Mouse (Mus musculus) lung, postnatal 25 days (tissue): ENCODE data around the gene Cenpp.

ENCODE experiments used
- DNase-seq: peaks from one replicate; pipeline ENCODE4 v3.0.0; 2022; ENCODE audit warnings: low spot score

Cenpp gene

GRCm38 (mm10) chr13:49530636-49531035, 121.9 kb downstream of the Cenpp start:
- DNase-seq: no peak

- DNase-seq: no peak
Observed at GRCm38 (mm10) chr13:49526235-49526634, 126.3 kb downstream of the Cenpp start.

DNA sequence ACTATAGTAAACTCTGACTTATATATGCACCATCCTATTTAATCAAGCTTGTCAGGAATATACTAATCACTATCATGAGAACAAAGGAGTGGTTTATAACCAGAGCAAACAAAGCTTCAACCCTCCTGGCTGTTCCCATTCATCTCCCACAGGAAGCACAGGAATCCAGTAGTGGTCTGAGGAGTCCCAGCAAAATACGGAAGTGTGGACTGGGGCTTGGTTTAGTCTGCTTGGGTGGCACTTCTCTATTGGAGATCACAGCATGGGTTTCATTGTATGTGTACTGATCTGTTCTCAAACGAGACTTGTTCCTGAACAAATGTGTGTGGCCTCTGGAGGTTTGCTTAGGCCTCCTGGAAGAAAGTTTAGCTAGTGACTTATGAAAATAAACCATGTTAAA, 133.8 kb downstream of the Cenpp start:
- no peak for DNase-seq

DNA sequence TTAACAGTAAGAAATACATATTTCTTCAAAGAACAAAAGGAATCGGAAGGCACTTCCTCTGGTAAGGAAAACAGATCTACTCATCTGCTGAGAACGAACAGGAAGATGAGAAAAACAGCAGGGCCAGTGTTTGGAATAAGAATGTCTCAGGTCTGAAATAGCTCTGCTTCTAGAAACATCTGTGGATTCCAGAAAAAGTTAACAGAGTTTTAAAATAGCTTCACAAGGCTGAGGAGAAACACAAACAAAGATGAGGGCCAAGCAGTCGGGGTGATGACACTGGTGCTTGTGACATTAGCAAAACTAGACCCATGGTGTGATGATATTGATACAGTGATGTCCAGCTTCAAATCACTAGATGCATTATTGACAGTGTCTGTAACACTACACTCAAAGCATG, 145.4 kb downstream of the Cenpp start:
- DNase-seq: peak; percentile 43

DNA sequence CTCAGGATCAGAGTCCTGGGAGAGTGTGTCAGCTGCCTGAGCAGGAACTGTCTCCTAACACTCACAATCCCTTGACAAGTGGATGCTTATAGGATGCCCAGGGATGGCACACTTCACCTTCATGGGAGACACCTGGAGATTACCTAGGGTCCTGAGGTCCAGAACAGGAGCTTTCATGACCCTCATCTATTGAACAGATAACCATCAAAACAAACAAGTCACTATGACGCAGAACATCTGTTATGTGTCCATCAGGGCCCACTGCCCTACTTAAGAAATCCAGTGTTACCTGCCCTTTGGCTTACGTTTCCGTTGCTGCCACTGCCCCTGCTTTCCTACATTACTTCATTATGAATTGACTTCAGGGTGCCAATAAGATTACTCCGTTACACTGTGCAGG, 146.8 kb downstream of the Cenpp start:
- DNase-seq: no peak

GRCm38 (mm10) chr13:49504510-49504909, 148.1 kb downstream of the Cenpp start, which contains the start of gene Ecm2:
Gene Ecm2, plus strand, starts transcription at chr13:49504810.
- no peak for DNase-seq

DNA sequence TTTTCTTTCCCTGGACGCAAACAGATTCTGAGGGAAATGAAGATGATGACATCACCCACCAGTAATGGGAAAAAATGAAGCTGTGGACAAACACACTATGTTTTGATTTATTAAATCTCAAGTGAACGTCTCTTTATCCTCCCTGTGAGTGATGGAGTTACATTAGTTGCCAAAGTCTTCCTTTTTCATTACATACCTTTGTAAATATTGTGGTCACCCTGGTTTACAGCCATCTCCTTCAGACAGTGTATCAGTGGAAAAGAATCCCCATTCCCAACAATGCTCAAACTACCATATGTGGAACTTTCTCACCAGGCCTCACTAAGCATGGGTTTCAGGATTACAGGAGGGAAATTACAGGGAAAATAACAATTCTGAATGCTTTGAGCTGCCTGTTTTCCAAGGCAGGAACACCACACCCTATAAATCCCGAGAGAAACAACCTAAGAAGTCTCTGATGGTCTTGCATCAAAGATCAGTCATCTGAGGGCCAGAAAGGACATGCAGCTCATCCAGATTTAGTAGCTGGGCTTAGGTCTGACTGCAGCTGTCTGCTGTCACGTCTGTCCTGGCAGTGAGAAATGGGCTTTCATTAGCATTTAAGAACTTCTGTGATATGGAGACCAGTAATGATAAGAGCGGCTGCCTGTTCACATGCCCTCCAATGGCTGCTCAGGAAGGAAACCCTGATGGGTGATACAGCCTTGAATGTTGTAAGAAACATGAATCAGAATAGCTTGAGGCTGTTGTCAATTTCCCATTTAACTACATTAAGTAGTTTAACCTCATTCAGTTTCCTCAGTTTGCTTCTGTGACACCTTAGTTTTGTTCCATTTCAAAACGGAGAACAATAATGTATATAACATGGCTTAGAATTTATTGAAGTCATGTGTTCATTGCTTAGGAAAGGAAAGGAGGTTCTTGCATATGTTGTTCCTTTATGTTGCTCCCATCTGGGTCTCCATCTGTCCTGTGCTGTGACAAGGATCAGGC, 159.9 kb downstream of the Cenpp start, which contains the start of gene Tes3-ps:
Tes3-ps (plus strand) TSS at position 943 of the 993 bp plus-strand sequence.
- no peak for DNase-seq

DNA sequence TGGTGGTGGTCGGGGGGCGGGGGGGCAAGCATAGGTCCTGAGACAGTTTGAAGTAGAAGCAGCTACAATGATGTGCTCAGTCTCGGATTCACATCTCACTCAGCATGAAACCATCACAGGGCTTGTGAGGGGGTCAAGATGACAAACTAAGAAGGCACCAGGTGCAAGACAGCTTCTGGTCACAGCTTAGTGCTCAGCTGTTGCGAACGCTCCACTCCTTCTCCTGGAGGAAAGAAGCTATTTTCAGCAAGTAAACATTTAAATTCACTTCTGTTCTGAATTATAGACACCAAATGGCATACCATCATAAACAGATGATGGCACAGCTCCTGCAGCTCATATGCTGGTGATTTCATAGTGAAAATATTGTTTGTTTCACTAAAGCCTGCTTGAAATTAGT, 167.2 kb downstream of the Cenpp start:
- DNase-seq: no peak

- DNase-seq: peak; percentile 30
Observed at GRCm38 (mm10) chr13:49480551-49480950, 172.0 kb downstream of the Cenpp start.

DNA sequence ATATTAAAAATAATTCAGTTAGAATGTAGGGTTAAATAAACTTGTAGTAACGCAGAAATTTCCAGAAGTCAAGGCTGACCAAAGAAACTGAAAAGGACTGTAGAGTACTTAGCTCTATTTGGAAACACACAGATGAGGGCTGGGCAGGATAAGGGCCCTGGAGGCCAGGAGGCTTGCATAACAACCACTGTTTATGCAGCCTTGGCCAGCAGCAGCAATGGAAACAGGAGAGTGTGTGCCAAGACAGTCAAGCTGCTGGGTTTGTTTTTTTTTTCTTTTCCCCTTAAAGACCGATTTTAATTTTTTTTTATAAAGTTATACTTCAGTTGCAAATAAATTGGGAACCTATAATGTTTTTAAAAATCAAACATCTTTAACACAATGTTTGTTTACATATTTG, 172.5 kb downstream of the Cenpp start:
- peak; percentile 93 for DNase-seq

GRCm38 (mm10) chr13:49479399-49479798, 173.2 kb downstream of the Cenpp start:
- peak; percentile 59 for DNase-seq

DNA sequence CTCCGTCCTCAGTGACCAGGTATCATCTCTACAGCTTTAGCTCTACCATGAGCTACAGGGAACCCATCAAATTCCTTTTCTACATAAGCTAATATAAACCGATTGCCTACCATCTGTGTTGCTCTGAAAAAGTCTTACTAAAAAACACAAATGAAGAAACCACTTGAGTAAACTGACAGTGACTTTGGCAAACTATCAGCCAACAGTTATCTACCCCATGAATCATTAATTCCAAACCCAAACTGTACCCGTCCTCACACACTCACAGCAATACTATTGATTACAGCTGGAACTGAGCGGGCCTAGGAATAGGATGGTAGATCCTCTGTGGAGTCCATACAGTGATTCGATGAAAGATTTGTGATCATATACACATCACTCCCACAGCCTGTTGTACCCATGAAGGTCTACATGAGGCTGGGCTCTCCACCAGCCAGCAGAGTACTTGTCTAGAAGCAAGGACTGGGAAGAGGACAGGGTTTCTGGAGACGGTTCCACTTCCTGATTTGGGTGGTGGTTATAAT, 173.7 kb downstream of the Cenpp start:
- DNase-seq: no peak

DNA sequence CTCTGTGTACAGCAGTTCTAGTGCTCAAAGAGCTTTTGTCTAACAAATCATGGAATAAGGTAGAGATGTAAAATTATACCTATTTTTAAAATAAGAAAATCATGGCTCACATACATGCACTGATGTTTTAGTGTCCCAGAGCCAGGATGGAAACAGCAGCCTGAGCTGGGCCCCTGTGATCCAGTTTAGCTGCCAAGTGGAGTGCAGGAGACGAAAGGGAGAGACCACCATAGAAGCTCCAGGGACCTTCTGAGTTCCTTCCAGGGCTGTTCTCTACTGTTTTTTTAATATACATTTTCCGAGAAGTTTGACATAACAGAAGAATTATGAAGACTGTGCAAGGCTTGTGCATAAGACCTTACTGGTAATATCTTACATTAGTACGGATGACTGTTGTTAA, 174.7 kb downstream of the Cenpp start:
- no peak for DNase-seq

- DNase-seq: no peak
Observed at GRCm38 (mm10) chr13:49472676-49473005, 179.9 kb downstream of the Cenpp start.

DNA sequence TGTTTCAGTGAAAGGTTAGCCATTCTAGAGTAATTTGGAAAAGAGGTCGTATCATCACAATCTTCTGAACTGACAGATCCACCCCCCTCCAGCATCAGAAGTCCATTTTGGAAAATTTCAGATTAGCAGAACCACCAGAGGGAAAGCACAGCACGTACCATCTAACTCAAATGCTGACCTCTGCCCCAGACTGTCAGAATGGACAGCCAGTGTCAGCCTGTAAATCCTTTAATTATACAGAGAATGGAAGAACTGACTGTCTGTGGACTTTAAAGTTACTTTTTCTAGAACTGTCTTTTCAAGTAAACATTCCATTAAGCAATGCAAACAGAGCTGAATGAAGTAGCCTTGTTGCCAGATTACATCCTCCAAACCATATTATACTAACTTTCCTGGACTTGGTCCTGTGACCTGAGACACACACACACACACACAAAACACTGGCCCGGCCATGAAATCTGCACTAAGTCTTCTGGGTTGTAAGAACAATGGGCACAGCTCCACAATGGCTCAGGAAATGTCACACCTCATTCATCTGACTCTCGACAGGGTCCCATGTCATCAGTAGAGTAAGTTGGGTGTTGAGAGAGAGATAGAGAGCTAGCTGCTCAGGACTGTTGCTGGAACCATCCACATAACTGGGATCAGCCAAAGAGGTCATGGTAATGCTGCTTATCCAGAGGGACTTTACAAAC, 180.5 kb downstream of the Cenpp start:
- DNase-seq: peak; percentile 43

GRCm38 (mm10) chr13:49470806-49471205, 181.8 kb downstream of the Cenpp start:
- peak; percentile 31 for DNase-seq

DNA sequence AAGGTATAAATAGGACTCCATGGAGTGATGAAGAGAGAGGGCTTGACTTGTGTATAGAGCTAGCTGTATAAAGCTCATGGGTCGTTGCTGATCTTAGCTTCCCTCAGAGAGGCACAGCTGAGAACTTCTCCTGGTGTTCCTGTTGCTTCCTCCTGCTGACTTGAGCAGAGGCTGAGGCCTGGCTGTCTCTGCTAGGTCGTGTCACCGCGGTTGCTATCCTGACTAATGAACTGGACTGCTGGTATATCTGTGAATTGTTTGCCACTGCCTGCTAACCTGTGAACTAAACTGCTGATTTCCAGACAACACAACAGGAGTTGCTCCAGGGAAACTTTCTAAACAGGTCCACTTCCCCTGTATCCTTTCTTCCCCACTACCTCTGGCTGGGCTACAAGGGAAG, 182.3 kb downstream of the Cenpp start:
- DNase-seq: no peak

GRCm38 (mm10) chr13:49469002-49469401, 183.6 kb downstream of the Cenpp start:
- no peak for DNase-seq

- no peak for DNase-seq
Observed at GRCm38 (mm10) chr13:49467585-49467984, 185.0 kb downstream of the Cenpp start.

- DNase-seq: no peak
Observed at GRCm38 (mm10) chr13:49466393-49467075, 186.1 kb downstream of the Cenpp start.

- DNase-seq: no peak
Observed at GRCm38 (mm10) chr13:49465875-49466274, 186.7 kb downstream of the Cenpp start.

- no peak for DNase-seq
Observed at GRCm38 (mm10) chr13:49462921-49463320, 189.7 kb downstream of the Cenpp start.
